Mouse (Mus musculus) T-cell, adult 2 months (primary cell): ENCODE measurements around the gene Ablim1.

Source experiments
- DNase-seq: peaks from one replicate; pipeline ENCODE4 v3.0.0; 2022; ENCODE audit warnings: low spot score

Ablim1 gene

GRCm38 (mm10) chr19:57124906-57125305, 189.8 kb downstream of the Ablim1 start:
- DNase-seq: no peak

GRCm38 (mm10) chr19:57124138-57124519, 190.6 kb downstream of the Ablim1 start:
- DNase-seq: no peak

- DNase-seq: peak; percentile 87
Observed at GRCm38 (mm10) chr19:57123503-57124137, 191.1 kb downstream of the Ablim1 start.

- DNase-seq: no peak
Observed at GRCm38 (mm10) chr19:57122261-57122660, 192.5 kb downstream of the Ablim1 start.

- peak; percentile 67 for DNase-seq
Observed at GRCm38 (mm10) chr19:57121036-57121435, 193.7 kb downstream of the Ablim1 start.

- DNase-seq: peak; percentile 77
Observed at GRCm38 (mm10) chr19:57119661-57120060, 195.1 kb downstream of the Ablim1 start.

GRCm38 (mm10) chr19:57118785-57119565, 195.7 kb downstream of the Ablim1 start:
- peak; percentile 93 for DNase-seq

- DNase-seq: no peak
Observed at GRCm38 (mm10) chr19:57117751-57118150, 197.0 kb downstream of the Ablim1 start.

- peak; percentile 32 for DNase-seq
Observed at GRCm38 (mm10) chr19:57116871-57117501, 197.7 kb downstream of the Ablim1 start.

- no peak for DNase-seq
Observed at GRCm38 (mm10) chr19:57115670-57116069, 199.0 kb downstream of the Ablim1 start.

- peak; percentile 54 for DNase-seq
Observed at GRCm38 (mm10) chr19:57114951-57115350, 199.8 kb downstream of the Ablim1 start.

- DNase-seq: peak; percentile 58
Observed at GRCm38 (mm10) chr19:57113975-57114374, 200.7 kb downstream of the Ablim1 start.

GRCm38 (mm10) chr19:57112816-57113406, 201.8 kb downstream of the Ablim1 start:
- peak; percentile 52 for DNase-seq

GRCm38 (mm10) chr19:57112231-57112815, 202.4 kb downstream of the Ablim1 start:
- no peak for DNase-seq

GRCm38 (mm10) chr19:57111301-57111700, 203.4 kb downstream of the Ablim1 start:
- no peak for DNase-seq

GRCm38 (mm10) chr19:57109620-57110019, 205.1 kb downstream of the Ablim1 start:
- no peak for DNase-seq

- no peak for DNase-seq
Observed at GRCm38 (mm10) chr19:57106513-57106912, 208.2 kb downstream of the Ablim1 start.

- no peak for DNase-seq
Observed at GRCm38 (mm10) chr19:57106031-57106430, 208.7 kb downstream of the Ablim1 start.

GRCm38 (mm10) chr19:57105156-57105555, 209.6 kb downstream of the Ablim1 start:
- DNase-seq: peak; percentile 41

GRCm38 (mm10) chr19:57104171-57104748, 210.5 kb downstream of the Ablim1 start:
- DNase-seq: no peak

GRCm38 (mm10) chr19:57103360-57103958, 211.3 kb downstream of the Ablim1 start:
- DNase-seq: no peak
